Mouse (Mus musculus) gastrocnemius, adult 2 months (tissue): Measurements from ENCODE around the gene Spg20. TPM values are rescaled to one million over a fixed set of nuclear protein-coding genes. Genes with fewer than 3 reads are reported as not detected.

Experiments
- DNase-seq: peaks from one replicate; pipeline ENCODE4 v3.0.0; 2022
- H3K27ac ChIP-seq: fragments of 200-600 bp; 2 replicates; pipeline ENCODE4 v1.8.1; 2022; ENCODE audit warnings: mild to moderate bottlenecking
- H3K4me3 ChIP-seq: fragments of 200-600 bp; 2 replicates; pipeline ENCODE4 v1.8.1; 2022; ENCODE audit warnings: mild to moderate bottlenecking, moderate library complexity
- CTCF ChIP-seq: fragments of 200-600 bp; IDR thresholded peaks from 2 replicates; pipeline ENCODE4 v1.8.1; 2022; ENCODE audit warnings: antibody characterized with exemption, mild to moderate bottlenecking, moderate library complexity
- intact Hi-C: fragments of 180-260 bp; cut with DNase I; formaldehyde crosslinking; loops from one replicate; pipeline ENCODE4 v1.15.1; 2025
- microRNA-seq: library from miRNA; unstranded; fragments of <30 nt; microRNA quantifications from one replicate; pipeline ENCODE4 v1.2.0, GENCODE M21; 2021
- total RNA-seq, 2 experiments: library from RNA; stranded (reverse); gene quantifications; 2 replicates each; pipeline ENCODE4 v1.2.3; 2021

Spg20 gene
- total RNA-seq, 2 experiments from 2014 or later, result 34.0 to 41.1 TPM

- TF ChIP-seq CTCF, result no peak
- Histone ChIP-seq H3K27ac (no peak overlapping the region), H3K4me3 (no peak overlapping the region)
- no peak for DNase-seq
- intact Hi-C loops, result no loop called here
Observed at GRCm38 (mm10) chr3:55172478-55172877, 60.6 kb downstream of the Spg20 start.

GRCm38 (mm10) chr3:55177271-55177670, 65.4 kb downstream of the Spg20 start:
- no peak overlapping the region for H3K4me3 ChIP-seq
- TF ChIP-seq CTCF, result no peak
- H3K27ac ChIP-seq, result no peak overlapping the region
- intact Hi-C loops, result no loop called here
- DNase-seq, result no peak

- DNase-seq, result no peak
- Histone ChIP-seq H3K27ac (no peak within 1 kb of the TSS), H3K4me3 (no peak within 1 kb of the TSS)
- intact Hi-C loops, result no loop called here
- TF ChIP-seq CTCF, result no peak
Observed at GRCm38 (mm10) chr3:55181766-55182165, 69.9 kb downstream of the Spg20 start, which contains the start of gene Sohlh2. TSS of gene Sohlh2 (plus strand) at chr3:55182028.

Small RNA genes lying within 50 kb of the gene (microRNA-seq; reads per million reads assigned to microRNA genes)
- not detected for gene Gm22029

Other genes starting within 250 kb of the Spg20 start
- gene Sertm1, start 196.2 kb upstream of the Spg20 start, total RNA-seq, result not detected
- not detected for gene Ccna1, start 56.6 kb upstream of the Spg20 start, total RNA-seq
- gene Ccdc169, start 25.2 kb downstream of the Spg20 start, total RNA-seq, result under 1 TPM; 0.10 to 0.11 TPM
- gene Sohlh2, start 69.9 kb downstream of the Spg20 start, total RNA-seq, result not detected
- gene Dclk1, start 130.3 kb downstream of the Spg20 start, total RNA-seq, result 1 to 10 TPM; 1.5 to 3.5 TPM